Mouse (Mus musculus): Measurements from ENCODE around the gene Igf2bp1. TPM values are rescaled to one million over a fixed set of nuclear protein-coding genes. Genes with fewer than 3 reads are reported as not detected.

The Igf2bp1 gene
- total RNA-seq, 2 experiments from 2014 or later = 2.6 to 3.5 TPM

DNA sequence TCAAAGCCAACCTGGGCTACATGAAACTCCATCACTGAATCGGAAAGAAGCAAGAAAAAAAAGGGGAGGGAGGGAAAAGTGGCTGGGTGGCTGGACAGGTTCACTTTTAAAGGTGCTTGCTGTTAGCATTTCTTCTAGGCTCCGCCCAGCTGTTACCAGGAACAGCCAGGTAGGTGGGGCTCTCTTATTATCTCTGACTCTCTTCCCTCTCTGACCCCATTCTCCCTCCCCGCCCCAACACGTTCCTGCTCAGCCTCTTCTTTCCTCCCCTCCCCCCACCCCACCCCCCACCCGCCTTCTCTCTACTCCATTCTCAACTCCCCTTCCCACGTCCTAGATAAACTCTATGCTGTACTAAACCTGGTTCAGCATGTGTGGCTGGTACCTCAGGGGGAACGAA lies 94.2 kb downstream of the Igf2bp1 start:
- intact Hi-C loops (cut with DNase I) = no loop called here
- no peak for DNase-seq

DNA sequence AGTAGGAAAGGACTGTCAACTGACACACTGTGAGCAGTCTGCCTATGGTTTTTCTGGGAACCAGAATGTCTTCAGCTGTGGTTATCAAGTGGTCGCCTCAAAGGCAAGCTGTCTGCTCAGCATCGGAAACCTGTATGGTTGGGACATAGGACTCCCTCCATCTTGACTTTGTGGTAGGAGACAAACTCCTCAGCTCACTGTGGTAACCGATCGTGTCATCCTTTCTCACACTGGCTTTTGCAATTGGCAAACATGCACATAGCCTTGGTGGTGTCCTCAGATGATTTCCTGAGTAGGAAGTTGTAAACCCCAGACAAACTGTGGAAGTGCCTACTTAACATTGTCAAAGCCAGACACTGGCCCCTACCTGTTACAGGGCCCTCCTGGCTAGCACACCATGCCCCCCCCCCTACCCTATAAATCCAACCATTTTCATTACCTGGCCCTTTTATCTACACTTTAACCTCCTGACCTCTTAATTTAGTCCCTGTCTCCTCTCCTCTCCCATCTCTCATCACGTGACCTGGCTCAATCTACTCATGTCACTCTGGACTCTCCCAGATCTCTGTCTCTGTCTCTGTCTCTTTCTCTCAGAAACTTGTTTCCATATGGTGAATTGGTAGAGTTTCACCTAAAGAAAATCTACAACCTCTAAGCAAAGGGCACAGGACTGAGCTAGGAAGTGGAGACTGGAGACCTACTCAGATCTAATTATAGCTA lies 97.8 kb downstream of the Igf2bp1 start:
- intact Hi-C loops (cut with DNase I) = no loop called here
- DNase-seq = no peak

Small RNA genes within 50 kb of the gene (microRNA-seq; reads per million reads assigned to microRNA genes)
- not detected for gene Mir3063

Other genes starting within 250 kb of the Igf2bp1 start
- 1 to 10 TPM; 2.4 to 3.1 TPM for gene Phospho1, start 181.4 kb downstream of the Igf2bp1 start, total RNA-seq (2021)
- gene Gngt2, start 168.7 kb downstream of the Igf2bp1 start, total RNA-seq (2021) = 1 to 10 TPM in 1 of 2 experiments, under 1 TPM in 1; 0.72 to 1.8 TPM
- 1 to 10 TPM; 1.5 to 1.9 TPM for gene Abi3, start 163.5 kb downstream of the Igf2bp1 start, total RNA-seq (2021)
- gene B4galnt2, start 91.0 kb downstream of the Igf2bp1 start, total RNA-seq (2021) = not detected
- not detected for gene Gip, start 18.6 kb upstream of the Igf2bp1 start, total RNA-seq (2021)
- gene Snf8, start 28.9 kb upstream of the Igf2bp1 start, total RNA-seq (2021) = 10 to 100 TPM; 88.0 to 94.0 TPM
- gene Ube2z, start 59.4 kb upstream of the Igf2bp1 start, total RNA-seq (2021) = 10 to 100 TPM; 68.1 to 72.8 TPM
- 100 to 1,000 TPM; 349 to 390 TPM for gene Atp5g1, start 69.7 kb upstream of the Igf2bp1 start, total RNA-seq (2021)
- gene Calcoco2, start 106.0 kb upstream of the Igf2bp1 start, total RNA-seq (2021) = not detected
- under 1 TPM; 0.28 to 0.32 TPM for gene Ttll6, start 127.8 kb upstream of the Igf2bp1 start, total RNA-seq (2021)
- not detected for gene Hoxb13, start 188.4 kb upstream of the Igf2bp1 start, total RNA-seq (2021)

Measured in left cerebral cortex, postnatal 4 days (tissue).